Comparison of ENCODE assay signal across 8 mouse cellular contexts in the genomic region with DNA sequence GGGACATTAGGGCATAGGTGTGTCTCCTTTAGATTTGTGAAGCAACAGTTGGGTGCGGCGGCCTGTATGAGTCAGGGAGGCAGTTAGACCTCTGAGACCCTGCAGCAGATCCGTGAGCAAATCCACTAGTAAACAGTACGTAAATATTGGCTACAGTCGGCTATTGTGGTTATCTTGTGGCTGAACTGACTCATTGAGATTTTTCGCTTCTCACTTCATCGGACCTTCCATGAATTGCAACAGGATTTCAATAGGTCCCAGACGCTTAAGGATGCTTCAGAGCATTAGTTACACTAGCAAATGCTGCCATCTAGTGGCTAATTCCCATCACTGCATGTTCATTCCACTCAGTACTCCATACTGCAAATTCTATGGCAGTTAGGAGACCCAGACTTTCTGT.
DNase-seq lines count a peak whose midpoint lies in the region; ATAC-seq and TF ChIP-seq lines count a peak whose summit lies in the region.

No protein-coding gene starts in this region.

- no peak overlapping the region for H3K4me2 ChIP-seq in embryonic facial prominence, embryonic 13.5 days
- H3K4me2 ChIP-seq in heart, embryonic 16.5 days (ENCODE audit: low read depth, low read length): no peak overlapping the region
- no peak overlapping the region for H3K4me2 ChIP-seq in neural tube, embryonic 11.5 days (ENCODE audit: low read depth)

- H3K9ac ChIP-seq in embryonic facial prominence, embryonic 13.5 days: no peak overlapping the region
- no peak overlapping the region for H3K9ac ChIP-seq in heart, embryonic 16.5 days (ENCODE audit: low read length)
- no peak overlapping the region for H3K9ac ChIP-seq in liver, adult 2 months (ENCODE audit: low read depth, low read length)
- no peak overlapping the region for H3K9ac ChIP-seq in neural tube, embryonic 11.5 days (ENCODE audit: low read length)

- no peak overlapping the region for H3K4me3 ChIP-seq in embryonic facial prominence, embryonic 13.5 days
- no peak overlapping the region for H3K4me3 ChIP-seq in heart, embryonic 16.5 days (ENCODE audit: low read length)
- H3K4me3 ChIP-seq in liver, adult 2 months (ENCODE audit: insufficient read depth, low read depth, low read length): no peak overlapping the region
- H3K4me3 ChIP-seq in neural tube, embryonic 11.5 days (ENCODE audit: low read depth, low read length): no peak overlapping the region

- H3K9me3 ChIP-seq in embryonic facial prominence, embryonic 13.5 days: no peaks in the 10 kb centered on the region
- no peaks in the 10 kb centered on the region for H3K9me3 ChIP-seq in heart, embryonic 16.5 days (replicated peaks; ENCODE audit: control insufficient read depth, low read length)
- H3K9me3 ChIP-seq in neural tube, embryonic 11.5 days (ENCODE audit: control insufficient read depth, low read length): no peaks in the 10 kb centered on the region

- ATAC-seq in CD4-positive, CD25-positive, alpha-beta regulatory T cell, adult 4 months: peak; percentile 68
- ATAC-seq in embryonic facial prominence, embryonic 13.5 days (ENCODE audit: insufficient number of reproducible peaks, insufficient read depth, low FRiP score, low TSS enrichment, low read depth): 0 out of 2 replicates have a peak, but pooled peaks have one; percentile 56
- ATAC-seq in heart, embryonic 16.5 days (replicated peaks; ENCODE audit: extremely low read depth, insufficient read depth, low FRiP score): peak; percentile 65; the same call in 1 of the 2 replicates
- peak; percentile 74 for ATAC-seq in neural tube, embryonic 11.5 days (ENCODE audit: insufficient read depth, low FRiP score, low TSS enrichment)

- H3K36me3 ChIP-seq in embryonic facial prominence, embryonic 13.5 days: no peaks in the 10 kb centered on the region
- H3K36me3 ChIP-seq in heart, embryonic 16.5 days (ENCODE audit: control insufficient read depth, insufficient read depth): no peaks in the 10 kb centered on the region
- no peaks in the 10 kb centered on the region for H3K36me3 ChIP-seq in liver, adult 2 months (ENCODE audit: control insufficient read depth, insufficient read depth, low read length)
- H3K36me3 ChIP-seq in neural tube, embryonic 11.5 days (ENCODE audit: control insufficient read depth, insufficient read depth, low read length): no peaks in the 10 kb centered on the region

- H3K79me2 ChIP-seq in liver, adult 2 months (ENCODE audit: control insufficient read depth, insufficient read depth, low read length): no peaks in the 10 kb centered on the region

- TF ChIP-seq POLR2A in liver, adult 2 months (IDR thresholded peaks at IDR 0.05; ENCODE audit: extremely low read depth, insufficient read depth, low read length): no peak

- 25% methylated on average over 8 of the region's 8 CpGs for WGBS in embryonic facial prominence, embryonic 13.5 days
- 29% methylated on average over 8 of the region's 8 CpGs for WGBS in heart, embryonic 16.5 days
- 42% methylated on average over 8 of the region's 8 CpGs for WGBS in liver, adult 2 months
- WGBS in neural tube, embryonic 11.5 days: 45% methylated on average over 8 of the region's 8 CpGs

- DNase-seq in adrenal gland, postnatal 25 days: peak; percentile 13
- peak; percentile 79 for DNase-seq in kidney, postnatal 10 days
- DNase-seq in liver, adult 2 months (ENCODE audit: extremely low read depth, low read depth, low spot score): peak; percentile 58
- DNase-seq in neural tube, embryonic 11.5 days (ENCODE audit: low spot score): peak; percentile 58
- DNase-seq in thymus, postnatal 0 days (ENCODE audit: low spot score): peak; percentile 46

- no peaks in the 10 kb centered on the region for H3K4me1 ChIP-seq in embryonic facial prominence, embryonic 13.5 days
- no peaks in the 10 kb centered on the region for H3K4me1 ChIP-seq in heart, embryonic 16.5 days (ENCODE audit: control insufficient read depth, insufficient read depth, low read length)
- H3K4me1 ChIP-seq in liver, adult 2 months (ENCODE audit: control insufficient read depth, insufficient read depth, low read length): no peaks in the 10 kb centered on the region
- no peaks in the 10 kb centered on the region for H3K4me1 ChIP-seq in neural tube, embryonic 11.5 days (ENCODE audit: control insufficient read depth, insufficient read depth, low read length)

- no peak overlapping the region for H3K27ac ChIP-seq in embryonic facial prominence, embryonic 13.5 days
- no peak overlapping the region for H3K27ac ChIP-seq in heart, embryonic 16.5 days (ENCODE audit: low read length)
- H3K27ac ChIP-seq in liver, adult 2 months (replicated peaks; ENCODE audit: insufficient read depth, low read depth, low read length): no peak overlapping the region
- no peak overlapping the region for H3K27ac ChIP-seq in neural tube, embryonic 11.5 days (ENCODE audit: low read depth, low read length)

- peak; percentile 39; the same call in 1 of the 2 replicates for TF ChIP-seq CTCF in liver, adult 2 months (IDR thresholded peaks at IDR 0.05; ENCODE audit: low read depth, low read length)

- H3K27me3 ChIP-seq in embryonic facial prominence, embryonic 13.5 days: peaks cover 19% of the 10 kb centered on the region
- H3K27me3 ChIP-seq in heart, embryonic 16.5 days (ENCODE audit: control insufficient read depth, insufficient read depth, low read length): no peaks in the 10 kb centered on the region
- H3K27me3 ChIP-seq in liver, adult 2 months (ENCODE audit: control insufficient read depth, insufficient read depth, low read length): no peaks in the 10 kb centered on the region
- H3K27me3 ChIP-seq in neural tube, embryonic 11.5 days (ENCODE audit: control insufficient read depth, insufficient read depth, low read length): no peaks in the 10 kb centered on the region

Comparison
In these comparisons a context has a peak if more than half of its experiments do, and no peak if none do; other contexts are left out.
1. DNase-seq: peak in every context shown above with its lines; median percentile 79 in kidney, postnatal 10 days; 58 in liver, adult 2 months; 58 in neural tube, embryonic 11.5 days; 46 in thymus, postnatal 0 days; 13 in adrenal gland, postnatal 25 days.